Mouse (Mus musculus) kidney, adult 2 months (tissue): Measurements from ENCODE around the gene Tmem235.

ENCODE experiments used
- CTCF ChIP-seq: fragments of 200-500 bp; conservative IDR thresholded peaks from 2 replicates; pipeline ENCODE4 v1.5.1; 2011; ENCODE audit warnings: low read depth, mild to moderate bottlenecking, control low read depth, low read length, moderate library complexity, mixed read lengths; ENCODE audit not compliant: insufficient read depth, insufficient read length
- POLR2A ChIP-seq: fragments of 200-500 bp; IDR thresholded peaks from one replicate; pipeline ENCODE4 v1.6.1; 2011; ENCODE audit warnings: low read depth, low read length, control low read depth

DNA sequence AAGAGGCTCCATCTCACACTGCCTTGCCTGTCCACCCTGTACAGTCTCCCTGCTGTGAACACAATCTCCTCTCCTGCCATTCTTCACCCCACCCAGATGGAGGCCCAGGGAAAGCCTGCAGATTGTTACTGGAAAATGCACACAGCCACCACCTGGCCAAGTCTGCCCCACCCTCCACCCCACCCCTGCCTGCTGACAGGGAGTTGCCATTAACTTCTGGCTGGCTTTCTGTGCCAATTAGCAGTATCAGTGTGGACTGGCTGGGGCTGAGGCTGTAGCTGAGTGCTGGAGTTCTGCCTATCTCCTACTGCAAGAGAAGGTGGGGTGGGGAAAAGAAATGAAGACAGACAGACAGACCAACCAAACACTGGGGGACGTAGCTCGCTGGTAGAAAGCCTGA lies 22.0 kb upstream of the Tmem235 start:
- no peak for TF ChIP-seq CTCF
- no peak for TF ChIP-seq POLR2A
